Mouse (Mus musculus) brain, adult 10 weeks (tissue): ENCODE measurements around the gene 2300003K06Rik. TPM values are rescaled to one million over a fixed set of nuclear protein-coding genes. Genes with fewer than 3 reads are reported as not detected.

Experiments used
- polyA plus RNA-seq: library from polyadenylated mRNA; stranded (reverse); fragments of 350-450 nt; fragmentation: Illumina TruSeq; extraction: RNeasy Lipid Tissue Mini Kit (QIAGEN cat#74804); gene quantifications from one replicate; pipeline ENCODE4 v1.2.3, GENCODE M21; 2015; ENCODE audit warnings: low read depth, low replicate concordance

Gene 2300003K06Rik
- polyA plus RNA-seq, result not detected

GRCm38 (mm10) chr11:99837966-99838365 is at the start of gene 2300003K06Rik:
Gene 2300003K06Rik, minus strand, starts transcription at chr11:99838066.

GRCm38 (mm10) chr11:99878887-99879286 is 41.0 kb upstream of the 2300003K06Rik start, which contains the start of gene Gm11567:
Gene Gm11567, plus strand, starts transcription at chr11:99879187.

GRCm38 (mm10) chr11:99873089-99873488 is 35.2 kb upstream of the 2300003K06Rik start, which contains the start of gene Krtap9-1:
Gene Krtap9-1, plus strand, starts transcription at chr11:99873389.

GRCm38 (mm10) chr11:99864176-99864575 is 26.3 kb upstream of the 2300003K06Rik start, which contains the start of gene Gm11559:
Gene Gm11559, plus strand, starts transcription at chr11:99864476.

GRCm38 (mm10) chr11:99857617-99858016 is 19.8 kb upstream of the 2300003K06Rik start, which contains the start of gene Gm11568:
Gene Gm11568, plus strand, starts transcription at chr11:99857917.

GRCm38 (mm10) chr11:99851508-99851907 is 13.6 kb upstream of the 2300003K06Rik start, which contains the start of gene Krtap4-16:
Gene Krtap4-16, minus strand, starts transcription at chr11:99851608.

GRCm38 (mm10) chr11:99815566-99815965 is 22.3 kb downstream of the 2300003K06Rik start, which contains the start of gene Gm11564:
Gene Gm11564, minus strand, starts transcription at chr11:99815666.

GRCm38 (mm10) chr11:99809792-99810191 is 28.1 kb downstream of the 2300003K06Rik start, which contains the start of gene Krtap4-13:
Gene Krtap4-13, minus strand, starts transcription at chr11:99809892.

GRCm38 (mm10) chr11:99804346-99804745 is 33.5 kb downstream of the 2300003K06Rik start, which contains the start of gene Gm11554:
Gene Gm11554, minus strand, starts transcription at chr11:99804446.

GRCm38 (mm10) chr11:99798832-99799231 is 39.0 kb downstream of the 2300003K06Rik start, which contains the start of gene Gm11569:
Gene Gm11569, minus strand, starts transcription at chr11:99798932.

GRCm38 (mm10) chr11:99793367-99793766 is 44.5 kb downstream of the 2300003K06Rik start, which contains the start of gene Gm11596:
Gene Gm11596, minus strand, starts transcription at chr11:99793467.

Other genes with a start within 250 kb of the 2300003K06Rik start
- gene Krtap1-3, start 246.7 kb downstream of the 2300003K06Rik start, polyA plus RNA-seq, result not detected
- not detected for gene Krtap9-3, start 240.0 kb downstream of the 2300003K06Rik start, polyA plus RNA-seq
- gene Gm11938, start 234.8 kb downstream of the 2300003K06Rik start, polyA plus RNA-seq, result not detected
- gene Gm11937, start 227.9 kb downstream of the 2300003K06Rik start, polyA plus RNA-seq, result not detected
- gene Krtap2-4, start 223.2 kb downstream of the 2300003K06Rik start, polyA plus RNA-seq, result not detected
- not detected for gene Gm11562, start 217.6 kb downstream of the 2300003K06Rik start, polyA plus RNA-seq
- not detected for gene Krtap4-1, start 209.8 kb downstream of the 2300003K06Rik start, polyA plus RNA-seq
- not detected for gene Krtap4-2, start 203.0 kb downstream of the 2300003K06Rik start, polyA plus RNA-seq
- not detected for gene Krtap4-7, start 194.0 kb downstream of the 2300003K06Rik start, polyA plus RNA-seq
- not detected for gene Gm11555, start 187.8 kb downstream of the 2300003K06Rik start, polyA plus RNA-seq
- gene Gm11563, start 179.1 kb downstream of the 2300003K06Rik start, polyA plus RNA-seq, result not detected
- gene Krtap4-6, start 172.1 kb downstream of the 2300003K06Rik start, polyA plus RNA-seq, result not detected
- not detected for gene Gm14190, start 147.3 kb downstream of the 2300003K06Rik start, polyA plus RNA-seq
- not detected for gene Gm14180, start 103.8 kb downstream of the 2300003K06Rik start, polyA plus RNA-seq
- gene Gm11595, start 65.2 kb downstream of the 2300003K06Rik start, polyA plus RNA-seq, result not detected
- not detected for gene Krtap4-8, start 57.4 kb downstream of the 2300003K06Rik start, polyA plus RNA-seq
- not detected for gene Krtap4-9, start 52.9 kb downstream of the 2300003K06Rik start, polyA plus RNA-seq
- gene Gm11596, start 44.6 kb downstream of the 2300003K06Rik start, polyA plus RNA-seq, result not detected
- not detected for gene Gm11569, start 39.1 kb downstream of the 2300003K06Rik start, polyA plus RNA-seq
- gene Gm11554, start 33.6 kb downstream of the 2300003K06Rik start, polyA plus RNA-seq, result not detected
- gene Krtap4-13, start 28.2 kb downstream of the 2300003K06Rik start, polyA plus RNA-seq, result not detected
- gene Gm11564, start 22.4 kb downstream of the 2300003K06Rik start, polyA plus RNA-seq, result not detected
- not detected for gene Krtap4-16, start 13.5 kb upstream of the 2300003K06Rik start, polyA plus RNA-seq
- gene Gm11568, start 19.9 kb upstream of the 2300003K06Rik start, polyA plus RNA-seq, result not detected
- not detected for gene Gm11559, start 26.4 kb upstream of the 2300003K06Rik start, polyA plus RNA-seq
- not detected for gene Krtap9-1, start 35.3 kb upstream of the 2300003K06Rik start, polyA plus RNA-seq
- gene Gm11567, start 41.1 kb upstream of the 2300003K06Rik start, polyA plus RNA-seq, result not detected
- not detected for gene Krtap31-1, start 69.9 kb upstream of the 2300003K06Rik start, polyA plus RNA-seq
- gene Gm11565, start 76.7 kb upstream of the 2300003K06Rik start, polyA plus RNA-seq, result not detected
- not detected for gene Krtap31-2, start 98.2 kb upstream of the 2300003K06Rik start, polyA plus RNA-seq
- gene Krtap9-5, start 110.4 kb upstream of the 2300003K06Rik start, polyA plus RNA-seq, result not detected
- gene Krtap29-1, start 141.0 kb upstream of the 2300003K06Rik start, polyA plus RNA-seq, result not detected
- gene Krtap16-1, start 148.5 kb upstream of the 2300003K06Rik start, polyA plus RNA-seq, result not detected
- not detected for gene Krtap17-1, start 155.9 kb upstream of the 2300003K06Rik start, polyA plus RNA-seq
- not detected for gene Krt33a, start 178.1 kb upstream of the 2300003K06Rik start, polyA plus RNA-seq
- gene Krt33b, start 191.8 kb upstream of the 2300003K06Rik start, polyA plus RNA-seq, result not detected
- gene Krt34, start 203.5 kb upstream of the 2300003K06Rik start, polyA plus RNA-seq, result not detected
- not detected for gene Krt31, start 212.5 kb upstream of the 2300003K06Rik start, polyA plus RNA-seq